Mouse (Mus musculus) ES-E14 (cell line): ENCODE data around the gene Fut1. TPM values are rescaled to one million over a fixed set of nuclear protein-coding genes. Genes with fewer than 3 reads are reported as not detected.

Source experiments
- DNase-seq: peaks from one replicate; pipeline ENCODE4 v3.0.0-alpha.2; 2013; ENCODE audit warnings: low read depth, low spot score
- H3K27ac ChIP-seq: 2 replicates; pipeline ENCODE4 v1.5.1; 2012; ENCODE audit warnings: low read depth, mild to moderate bottlenecking, low read length, moderate library complexity, mixed read lengths; ENCODE audit not compliant: poor library complexity, insufficient read depth, severe bottlenecking
- H3K36me3 ChIP-seq: 2 replicates; pipeline ENCODE4 v1.6.1; 2012; ENCODE audit warnings: mild to moderate bottlenecking, low read length, moderate library complexity, mixed read lengths; ENCODE audit not compliant: control insufficient read depth, poor library complexity, insufficient read depth, severe bottlenecking
- H3K4me1 ChIP-seq, 2 experiments: fragments of 150-350 bp in 1 of 2; sonication (generic) in 1 of 2; 2 replicates each; pipeline ENCODE4 v1.6.1; 2012; ENCODE audit warnings: low read length in 2 of 2, mild to moderate bottlenecking in 1 of 2, mixed read lengths in 1 of 2; ENCODE audit not compliant: control insufficient read depth in 2 of 2, insufficient read depth in 2 of 2, poor library complexity in 1 of 2
- H3K4me3 ChIP-seq, 2 experiments: fragments of 150-350 bp in 1 of 2; sonication (generic) in 1 of 2; 2 replicates each; pipeline ENCODE4 v1.5.1; 2012; ENCODE audit warnings: low read length in 2 of 2, low read depth in 1 of 2, mild to moderate bottlenecking in 1 of 2, mixed read lengths in 1 of 2; ENCODE audit not compliant: insufficient read depth in 1 of 2, poor library complexity in 1 of 2, severe bottlenecking in 1 of 2
- H3K9ac ChIP-seq: 2 replicates; pipeline ENCODE4 v1.6.1; 2012; ENCODE audit warnings: low read depth, mild to moderate bottlenecking, low read length, mixed read lengths; ENCODE audit not compliant: poor library complexity, insufficient read depth, severe bottlenecking
- H3K9me3 ChIP-seq: fragments of 150-350 bp; sonication (generic); 2 replicates; pipeline ENCODE4 v1.6.1; 2012; ENCODE audit warnings: low read depth, mild to moderate bottlenecking, low read length; ENCODE audit not compliant: control insufficient read depth, insufficient read depth
- CHD2 ChIP-seq: IDR thresholded peaks from 2 replicates; pipeline ENCODE4 v1.6.1; 2014; ENCODE audit warnings: mild to moderate bottlenecking, low read depth, low read length, inconsistent platforms
- HCFC1 ChIP-seq: IDR thresholded peaks from 2 replicates; pipeline ENCODE4 v1.6.1; 2012; ENCODE audit warnings: low read length, inconsistent platforms, borderline replicate concordance; ENCODE audit not compliant: insufficient read depth
- MAFK ChIP-seq: IDR thresholded peaks from 2 replicates; pipeline ENCODE4 v1.6.1; 2014; ENCODE audit warnings: mild to moderate bottlenecking, low read depth, low read length, inconsistent platforms; ENCODE audit not compliant: insufficient read depth
- ZC3H11A ChIP-seq: IDR thresholded peaks from 2 replicates; pipeline ENCODE4 v1.6.1; 2012; ENCODE audit warnings: low read depth, mild to moderate bottlenecking, inconsistent platforms, low read length, borderline replicate concordance
- ZNF384 ChIP-seq: IDR thresholded peaks from 2 replicates; pipeline ENCODE4 v1.6.1; 2012; ENCODE audit warnings: low read depth, low read length, inconsistent platforms
- in situ Hi-C, 2 experiments: fragments of 600-800 bp; cut with MboI; formaldehyde crosslinking; loops; one replicate each; pipeline ENCODE4 v1.15.1; 2025; ENCODE audit warnings: low sequenced_read_pairs in 2 of 2, inconsistent platforms in 1 of 2; ENCODE audit not compliant: unreplicated experiment in 2 of 2
- total RNA-seq: library from RNA; depleted of rRNA; stranded (reverse); fragments of 300-350 nt; gene quantifications from 2 replicates; pipeline ENCODE4 v1.2.3, GENCODE M21; 2012

Fut1 gene
- total RNA-seq, 1 experiment, result 0.49 TPM

DNA sequence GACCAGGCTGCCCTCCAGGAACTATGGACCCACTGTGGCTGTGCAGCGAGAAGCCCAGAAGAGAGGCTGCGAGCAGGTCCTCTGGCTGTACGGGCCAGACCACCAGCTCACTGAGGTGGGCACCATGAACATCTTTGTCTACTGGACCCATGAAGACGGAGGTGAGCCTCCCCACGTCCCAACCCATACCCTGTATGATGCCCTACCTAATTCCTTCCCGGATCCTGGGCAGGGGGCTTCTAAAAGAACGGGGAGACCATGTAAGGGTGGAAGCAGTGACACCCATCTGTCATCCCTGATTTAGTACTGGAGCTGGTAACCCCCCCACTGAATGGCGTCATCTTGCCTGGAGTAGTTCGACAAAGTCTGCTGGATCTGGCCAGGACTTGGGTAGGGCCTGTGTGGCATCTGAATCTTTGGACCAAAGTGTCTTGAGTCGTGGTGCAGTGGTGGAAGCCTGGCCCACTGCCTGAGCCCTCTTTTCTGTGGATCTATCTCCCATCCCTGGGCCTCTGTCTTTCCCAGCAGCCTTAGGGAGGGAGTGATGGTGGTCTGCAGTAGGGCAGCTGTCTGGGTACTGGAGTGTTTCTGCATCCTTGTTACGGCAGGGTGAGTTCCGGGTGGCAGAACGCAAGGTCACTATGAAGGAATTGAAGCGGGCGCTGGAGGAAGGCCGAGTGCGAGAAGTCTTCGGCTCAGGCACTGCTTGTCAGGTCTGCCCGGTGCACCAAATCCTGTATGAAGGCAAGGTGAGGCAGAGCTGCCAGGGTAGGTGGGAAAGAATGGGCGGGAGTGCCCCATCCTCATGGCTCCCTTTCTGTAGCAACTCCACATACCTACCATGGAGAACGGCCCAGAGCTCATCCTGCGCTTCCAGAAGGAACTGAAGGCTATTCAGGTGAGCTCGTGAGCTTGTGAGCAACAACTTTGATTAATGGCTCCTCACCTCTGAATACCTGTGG lies 29.2 kb upstream of the Fut1 start:
- Histone ChIP-seq H3K36me3 (peaks cover 23% of the 10 kb centered on the region; the same call in 1 of the 2 replicates), H3K9ac (no peak overlapping the region), H3K9me3 (no peaks in the 10 kb centered on the region), H3K4me3 (no peak overlapping the region), H3K4me1 (peaks cover 1 to 4% of the 10 kb centered on the region in 2 experiments; a peak in 1 of 4 replicates), H3K27ac (no peak overlapping the region)
- DNase-seq, result no peak
- TF ChIP-seq CHD2 (no peak), MAFK (no peak)
- in situ Hi-C loops, result no loop called here

DNA sequence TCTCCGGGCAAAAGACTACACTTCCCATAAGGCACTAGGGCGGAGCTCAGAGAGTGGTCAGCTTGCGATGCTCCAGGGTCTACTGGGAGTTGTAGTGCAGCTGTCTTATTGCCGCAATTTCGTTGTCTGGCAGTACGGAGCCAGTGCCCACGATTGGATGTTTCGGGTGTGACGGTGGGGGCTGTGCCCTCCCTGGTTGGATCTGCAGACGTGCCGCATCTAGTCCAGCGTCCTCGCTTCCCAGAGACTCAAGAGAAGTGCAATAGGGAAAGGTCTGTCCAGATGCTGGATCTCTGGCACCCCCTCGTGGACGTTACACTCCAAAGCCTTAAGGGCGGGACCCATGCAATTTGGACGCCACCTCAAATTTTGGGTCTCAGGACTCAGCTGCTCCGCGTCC lies 27.9 kb upstream of the Fut1 start:
- H3K4me1 ChIP-seq, result peaks cover 2 to 4% of the 10 kb centered on the region in 2 experiments; a peak in 1 of 4 replicates
- no peak overlapping the region for H3K9ac ChIP-seq
- in situ Hi-C loops, result no loop called here

DNA sequence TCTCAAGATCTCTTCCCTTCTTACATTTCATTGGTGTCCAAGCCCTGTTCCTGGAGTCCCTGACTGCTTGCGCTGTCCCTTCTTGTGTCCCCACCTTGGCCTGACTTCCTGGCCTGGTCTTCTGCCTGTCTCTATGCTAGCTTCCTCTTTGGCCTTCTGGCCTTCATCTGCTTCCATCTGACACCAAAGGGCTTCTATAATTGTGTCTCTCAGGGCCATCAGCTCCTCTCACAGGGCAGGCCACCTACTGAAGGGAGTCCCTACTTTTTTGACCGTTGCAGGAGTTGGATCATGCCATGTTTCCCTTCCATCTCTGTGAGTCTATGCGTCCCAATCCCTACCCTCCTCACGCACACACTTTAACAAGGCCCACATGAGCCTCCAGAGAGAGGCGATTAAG lies 27.2 kb upstream of the Fut1 start:
- Histone ChIP-seq H3K27ac (no peak overlapping the region), H3K4me3 (no peak overlapping the region), H3K9me3 (no peaks in the 10 kb centered on the region), H3K36me3 (peaks cover 23% of the 10 kb centered on the region; the same call in 1 of the 2 replicates), H3K4me1 (peaks cover under 1 to 2% of the 10 kb centered on the region in 2 experiments; a peak in 1 of 4 replicates), H3K9ac (no peak overlapping the region)
- in situ Hi-C loops, result loop anchor here in 1 of 2 experiments (10.0 kb wide), 1 partner anchor 115 kb away; no protein-coding TSS in a partner anchor
- DNase-seq, result no peak
- TF ChIP-seq HCFC1 (no peak), MAFK (no peak), ZC3H11A (no peak), CHD2 (no peak), ZNF384 (no peak)

More for the DNA sequence above, 27.9 kb upstream of the Fut1 start:
- TF ChIP-seq MAFK (no peak), CHD2 (no peak), ZNF384 (no peak), ZC3H11A (peak; percentile 83), HCFC1 (peak; percentile 98)
- Histone ChIP-seq H3K36me3 (peaks cover 23% of the 10 kb centered on the region; the same call in 1 of the 2 replicates), H3K9me3 (no peaks in the 10 kb centered on the region), H3K4me3 (peak overlapping the region; percentile 27 to 28; a peak in 3 of 4 replicates), H3K27ac (no peak overlapping the region)
- peak; percentile 96 for DNase-seq

DNA sequence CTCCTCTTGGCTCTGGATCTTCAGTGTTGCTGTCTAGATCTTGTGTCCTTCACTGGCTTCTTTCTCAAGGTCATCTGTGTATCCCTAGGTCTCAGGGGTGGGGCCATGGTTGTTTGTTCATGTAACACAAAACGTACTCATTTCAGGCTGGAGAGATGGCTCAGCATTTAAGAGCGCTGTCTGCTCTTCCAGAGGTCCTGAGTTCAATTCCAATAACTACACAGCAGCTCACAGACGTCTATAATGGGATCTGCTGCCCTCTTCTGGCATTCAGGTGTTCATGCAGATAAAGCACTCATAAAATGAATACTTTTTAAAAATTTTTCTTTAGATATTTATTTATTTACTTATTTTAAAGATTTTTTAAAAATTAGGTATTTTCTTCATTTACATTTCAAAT lies 26.2 kb upstream of the Fut1 start:
- Histone ChIP-seq H3K4me3 (no peak overlapping the region), H3K9ac (no peak overlapping the region), H3K4me1 (peaks cover 2 to 7% of the 10 kb centered on the region in 2 experiments; a peak in 1 of 4 replicates), H3K36me3 (peaks cover 22% of the 10 kb centered on the region; the same call in 1 of the 2 replicates), H3K27ac (no peak overlapping the region), H3K9me3 (no peaks in the 10 kb centered on the region)
- in situ Hi-C loops, result loop anchor here in 1 of 2 experiments (10.0 kb wide), 1 partner anchor 116 kb away; no protein-coding TSS in a partner anchor
- no peak for DNase-seq
- TF ChIP-seq HCFC1, result no peak
- no peak for TF ChIP-seq CHD2
- TF ChIP-seq ZNF384, result no peak
- TF ChIP-seq ZC3H11A, result no peak
- TF ChIP-seq MAFK, result no peak
